9 mouse cellular contexts compared by ENCODE assay signal in the genomic region with DNA sequence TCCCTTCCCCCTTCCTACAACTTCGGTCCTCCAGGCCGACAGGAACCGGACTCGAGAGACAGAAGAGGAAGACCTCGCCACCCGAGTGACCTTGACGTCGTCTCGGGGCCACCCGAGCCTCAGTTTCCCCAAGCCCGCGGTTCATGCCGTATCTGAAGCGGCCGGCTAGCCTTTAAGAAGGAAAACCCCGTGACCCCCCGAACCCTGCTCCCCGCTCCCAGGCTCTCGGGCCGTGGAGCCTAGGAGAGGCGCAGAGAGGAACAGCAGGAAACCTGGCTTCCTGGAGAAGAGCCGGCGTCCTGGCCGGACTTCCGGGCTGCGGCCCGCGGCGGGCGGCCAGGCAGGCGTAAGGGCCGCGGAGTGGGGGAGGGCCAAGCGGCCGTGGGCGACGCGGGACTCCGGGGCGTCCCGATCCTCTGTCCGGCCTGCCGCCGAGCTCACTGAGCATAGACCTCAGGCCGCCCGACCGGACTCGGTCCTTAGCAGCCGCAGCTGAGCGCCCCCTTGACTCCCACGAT. TPM values are rescaled to one million over a fixed set of nuclear protein-coding genes. Genes with fewer than 3 reads are reported as not detected.
DNase-seq lines count a peak whose midpoint lies in the region; ATAC-seq lines count a peak whose summit lies in the region.
"Had no signal": no experiment of that assay in that cellular context is flagged by ENCODE, and none has a peak within 500 bp of the region (broad histone marks: within the 10 kb centered on the region; RNA-seq: fewer than 3 reads in every experiment).

No protein-coding gene starts in this region.

- no peaks in the 10 kb centered on the region for H3K27me3 ChIP-seq in embryonic facial prominence, embryonic 15.5 days
- no peaks in the 10 kb centered on the region for H3K27me3 ChIP-seq in limb, embryonic 12.5 days
- no peaks in the 10 kb centered on the region for H3K27me3 ChIP-seq in neural tube, embryonic 12.5 days (replicated peaks)

- H3K4me2 ChIP-seq in embryonic facial prominence, embryonic 15.5 days (replicated peaks), result peak overlapping the region; percentile 60
- H3K4me2 ChIP-seq in limb, embryonic 12.5 days, result peak overlapping the region; percentile 81
- peak overlapping the region; percentile 91 for H3K4me2 ChIP-seq in neural tube, embryonic 12.5 days (replicated peaks)

- H3K9ac ChIP-seq in embryonic facial prominence, embryonic 15.5 days, result peak overlapping the region; percentile 100
- peak overlapping the region; percentile 99 for H3K9ac ChIP-seq in limb, embryonic 12.5 days (replicated peaks)
- peak overlapping the region; percentile 97 for H3K9ac ChIP-seq in neural tube, embryonic 12.5 days

- intact Hi-C loops in gastrocnemius, postnatal 14 days (cut with DNase I; ENCODE audit: low total_unique reads), result no loop called here

- H3K27ac ChIP-seq in embryonic facial prominence, embryonic 15.5 days (replicated peaks), result peak overlapping the region; percentile 97
- H3K27ac ChIP-seq in limb, embryonic 12.5 days, result peak overlapping the region; percentile 97
- H3K27ac ChIP-seq in neural tube, embryonic 12.5 days, result peak overlapping the region; percentile 89

- H3K36me3 ChIP-seq in embryonic facial prominence, embryonic 15.5 days, result 0 out of 2 replicates have a peak, but pooled peaks cover 3% of the 10 kb centered on the region
- H3K36me3 ChIP-seq in limb, embryonic 12.5 days, result peaks cover 14% of the 10 kb centered on the region
- H3K36me3 ChIP-seq in neural tube, embryonic 12.5 days, result peaks cover 4% of the 10 kb centered on the region; the same call in 1 of the 2 replicates

- H3K9me3 ChIP-seq in embryonic facial prominence, embryonic 15.5 days (replicated peaks), result no peaks in the 10 kb centered on the region
- H3K9me3 ChIP-seq in limb, embryonic 12.5 days, result no peaks in the 10 kb centered on the region
- H3K9me3 ChIP-seq in neural tube, embryonic 12.5 days, result no peaks in the 10 kb centered on the region

- WGBS in embryonic facial prominence, embryonic 15.5 days, result under 1% methylated on average over 42 of the region's 51 CpGs
- WGBS in limb, embryonic 12.5 days, result under 1% methylated on average over 47 of the region's 51 CpGs
- WGBS in neural tube, embryonic 12.5 days, result under 1% methylated on average over 51 of the region's 51 CpGs

- peak; percentile 83 for ATAC-seq in embryonic facial prominence, embryonic 15.5 days (ENCODE audit: insufficient number of reproducible peaks, low FRiP score, low TSS enrichment, low read depth)
- ATAC-seq in limb, embryonic 12.5 days (ENCODE audit: insufficient number of reproducible peaks, insufficient read depth, low FRiP score, low TSS enrichment, low read depth), result peak; percentile 71
- peak; percentile 82 for ATAC-seq in neural tube, embryonic 12.5 days (ENCODE audit: low FRiP score, low read depth)

- peak; percentile 36 for DNase-seq in gastrocnemius, adult 18-20 months (ENCODE audit: low spot score)
- no peak for DNase-seq in gastrocnemius, postnatal 14 days
- DNase-seq in 3T3-L1 (ENCODE audit: low read depth, low spot score), result peak; percentile 23
- no peak for DNase-seq in layer of hippocampus, postnatal 14 days (ENCODE audit: low spot score in 2 of 2)
- no peak for DNase-seq in yolk sac, embryonic 10.5 days (ENCODE audit: low spot score)

- peaks cover 45% of the 10 kb centered on the region for H3K4me1 ChIP-seq in embryonic facial prominence, embryonic 15.5 days
- H3K4me1 ChIP-seq in limb, embryonic 12.5 days (replicated peaks), result peaks cover 39% of the 10 kb centered on the region
- H3K4me1 ChIP-seq in neural tube, embryonic 12.5 days, result peaks cover 30% of the 10 kb centered on the region

- peak overlapping the region; percentile 97 for H3K4me3 ChIP-seq in embryonic facial prominence, embryonic 15.5 days (replicated peaks)
- H3K4me3 ChIP-seq in limb, embryonic 12.5 days (replicated peaks), result peak overlapping the region; percentile 99
- peak overlapping the region; percentile 100 for H3K4me3 ChIP-seq in neural tube, embryonic 12.5 days

RNA-seq across cellular contexts. Expression of a gene that starts 0.4 kb away (rescaled TPM):
- total RNA-seq in gastrocnemius, adult 18-20 months (2021), result 100 to 1,000 TPM; 230 to 237 TPM
- total RNA-seq in gastrocnemius, postnatal 14 days (2021), result 100 to 1,000 TPM; 195 to 207 TPM
- polyA plus RNA-seq in embryonic facial prominence, embryonic 15.5 days (2015; fragmentation: Nextera tagmentation; extraction: Ambion mirVana), result 718 and 720 TPM in 2 replicates
- 602 and 603 TPM in 2 replicates for polyA plus RNA-seq in limb, embryonic 12.5 days (2016; fragmentation: Nextera tagmentation; extraction: Ambion mirVana)
- polyA plus RNA-seq in neural tube, embryonic 12.5 days (2016; fragmentation: Nextera tagmentation; extraction: Ambion mirVana), result 623 and 633 TPM in 2 replicates
- 100 to 1,000 TPM; 504 to 527 TPM for total RNA-seq in layer of hippocampus, postnatal 14 days (2021)

RNA-seq across cellular contexts. Expression of a gene that starts 19.5 kb away (rescaled TPM):
- total RNA-seq in gastrocnemius, adult 18-20 months (2021), result 1 to 10 TPM; 2.3 to 2.6 TPM
- total RNA-seq in gastrocnemius, postnatal 14 days (2021), result 1 to 10 TPM; 4.1 to 4.6 TPM
- polyA plus RNA-seq in embryonic facial prominence, embryonic 15.5 days (2015; fragmentation: Nextera tagmentation; extraction: Ambion mirVana), result 30.6 and 31.3 TPM in 2 replicates
- 34.8 and 36.9 TPM in 2 replicates for polyA plus RNA-seq in limb, embryonic 12.5 days (2016; fragmentation: Nextera tagmentation; extraction: Ambion mirVana)
- polyA plus RNA-seq in neural tube, embryonic 12.5 days (2016; fragmentation: Nextera tagmentation; extraction: Ambion mirVana), result 30.1 and 30.5 TPM in 2 replicates
- 10 to 100 TPM; 22.9 to 28.8 TPM for total RNA-seq in layer of hippocampus, postnatal 14 days (2021)

RNA-seq across cellular contexts. Expression of a gene that starts 25.4 kb away (rescaled TPM):
- 10 to 100 TPM; 57.0 to 65.8 TPM for total RNA-seq in gastrocnemius, adult 18-20 months (2021)
- 10 to 100 TPM; 36.6 to 44.3 TPM for total RNA-seq in gastrocnemius, postnatal 14 days (2021)
- 82.3 and 82.8 TPM in 2 replicates for polyA plus RNA-seq in embryonic facial prominence, embryonic 15.5 days (2015; fragmentation: Nextera tagmentation; extraction: Ambion mirVana)
- polyA plus RNA-seq in limb, embryonic 12.5 days (2016; fragmentation: Nextera tagmentation; extraction: Ambion mirVana), result 93.9 and 94.7 TPM in 2 replicates
- 88.0 and 91.1 TPM in 2 replicates for polyA plus RNA-seq in neural tube, embryonic 12.5 days (2016; fragmentation: Nextera tagmentation; extraction: Ambion mirVana)
- 10 to 100 TPM; 37.1 to 41.8 TPM for total RNA-seq in layer of hippocampus, postnatal 14 days (2021)

RNA-seq across cellular contexts. Expression of a gene that starts 35.7 kb away (rescaled TPM):
- 10 to 100 TPM; 32.9 to 38.0 TPM for total RNA-seq in gastrocnemius, adult 18-20 months (2021)
- total RNA-seq in gastrocnemius, postnatal 14 days (2021), result 10 to 100 TPM; 17.1 to 20.2 TPM
- 111 and 113 TPM in 2 replicates for polyA plus RNA-seq in embryonic facial prominence, embryonic 15.5 days (2015; fragmentation: Nextera tagmentation; extraction: Ambion mirVana)
- 121 and 130 TPM in 2 replicates for polyA plus RNA-seq in limb, embryonic 12.5 days (2016; fragmentation: Nextera tagmentation; extraction: Ambion mirVana)
- 111 and 113 TPM in 2 replicates for polyA plus RNA-seq in neural tube, embryonic 12.5 days (2016; fragmentation: Nextera tagmentation; extraction: Ambion mirVana)
- 100 to 1,000 TPM; 124 to 128 TPM for total RNA-seq in layer of hippocampus, postnatal 14 days (2021)

RNA-seq across cellular contexts. Expression of a gene that starts 44.6 kb away (rescaled TPM):
- under 1 TPM; 0.23 to 0.33 TPM for total RNA-seq in gastrocnemius, adult 18-20 months (2021)
- under 1 TPM; 0.27 to 0.62 TPM for total RNA-seq in gastrocnemius, postnatal 14 days (2021)
- polyA plus RNA-seq in embryonic facial prominence, embryonic 15.5 days (2015; fragmentation: Nextera tagmentation; extraction: Ambion mirVana), result 0.52 and 0.74 TPM in 2 replicates
- polyA plus RNA-seq in limb, embryonic 12.5 days (2016; fragmentation: Nextera tagmentation; extraction: Ambion mirVana), result 0.65 and 1.2 TPM in 2 replicates
- polyA plus RNA-seq in neural tube, embryonic 12.5 days (2016; fragmentation: Nextera tagmentation; extraction: Ambion mirVana), result 0.23 and 0.39 TPM in 2 replicates
- total RNA-seq in layer of hippocampus, postnatal 14 days (2021), result 10 to 100 TPM; 20.6 to 21.1 TPM
- total RNA-seq: hematopoietic stem cell, adult 5-6 weeks had no signal

Comparison
In these comparisons a context has a peak if more than half of its experiments do, and no peak if none do; other contexts are left out.
1. DNase-seq: peak in gastrocnemius, adult 18-20 months (single experiment) and 3T3-L1 (single experiment); none in gastrocnemius, postnatal 14 days (single experiment), layer of hippocampus, postnatal 14 days (0 of 2) and yolk sac, embryonic 10.5 days (single experiment).
2. RNA of a gene that starts 19.5 kb away (total RNA-seq): 22.9 to 28.8 TPM in layer of hippocampus, postnatal 14 days; 4.1 to 4.6 TPM in gastrocnemius, postnatal 14 days and 2.3 to 2.6 TPM in gastrocnemius, adult 18-20 months; every median in the first group is over 4 times any median in the second.
3. Peak in every context shown above with its lines, with median percentiles within 50 percentile points of each other: ATAC-seq, H3K27ac ChIP-seq, H3K4me2 ChIP-seq, H3K4me3 ChIP-seq and H3K9ac ChIP-seq.